Mouse (Mus musculus) forebrain, embryonic 16.5 days (tissue): ENCODE results near the gene Epsti1. TPM values are rescaled to one million over a fixed set of nuclear protein-coding genes. Genes with fewer than 3 reads are reported as not detected.

Experiments
- ATAC-seq: fragments of 200-750 bp; cut with Nextera tagmentation; 2 replicates; pipeline ENCODE4 v1.8.0; 2017; ENCODE audit warnings: mild to moderate bottlenecking, moderate library complexity
- H3K27ac ChIP-seq: fragments of 300-500 bp; sonication (generic); 2 replicates; pipeline ENCODE4 v1.5.1; 2014; ENCODE audit warnings: low read length, control low read depth
- H3K27me3 ChIP-seq: fragments of 300-500 bp; sonication (generic); replicated peaks from 2 replicates; pipeline ENCODE4 v1.6.1; 2014; ENCODE audit warnings: low read length; ENCODE audit not compliant: control insufficient read depth, insufficient read depth
- H3K36me3 ChIP-seq: fragments of 300-500 bp; sonication (generic); 2 replicates; pipeline ENCODE4 v1.6.1; 2014; ENCODE audit not compliant: control insufficient read depth, insufficient read depth
- H3K4me1 ChIP-seq: fragments of 300-500 bp; sonication (generic); replicated peaks from 2 replicates; pipeline ENCODE4 v1.6.1; 2014; ENCODE audit warnings: low read length; ENCODE audit not compliant: control insufficient read depth, insufficient read depth
- H3K4me2 ChIP-seq: fragments of 300-500 bp; sonication (generic); 2 replicates; pipeline ENCODE4 v1.6.1; 2014; ENCODE audit warnings: mild to moderate bottlenecking, low read length, control low read depth
- H3K4me3 ChIP-seq: fragments of 300-500 bp; sonication (generic); replicated peaks from 2 replicates; pipeline ENCODE4 v1.5.1; 2014; ENCODE audit warnings: mild to moderate bottlenecking, low read length, control low read depth
- H3K9ac ChIP-seq: fragments of 300-500 bp; sonication (generic); replicated peaks from 2 replicates; pipeline ENCODE4 v1.6.1; 2014; ENCODE audit warnings: low read depth, low read length, control low read depth
- H3K9me3 ChIP-seq: fragments of 300-500 bp; sonication (generic); 2 replicates; pipeline ENCODE4 v1.6.1; 2016; ENCODE audit warnings: low read length; ENCODE audit not compliant: control insufficient read depth
- WGBS: fragments of 180-500 bp; shearing (Covaris S2); extraction: QIAGEN DNeasy Blood & Tissue Kit; methylation state at CpG from one replicate; pipeline ENCODE4 v1.1.7; 2014; 5-methylcytosine and 5-hydroxymethylcytosine counted together
- polyA plus RNA-seq: library from polyadenylated mRNA; unstranded; fragments of >200 nt; fragmentation: Nextera tagmentation; extraction: Ambion mirVana; gene quantifications from 2 replicates; pipeline ENCODE4 v1.2.1, GENCODE M21; 2015

Epsti1 gene
- polyA plus RNA-seq, 1 experiment from 2014 or later: 0.33 TPM

- Histone ChIP-seq H3K27me3 (no peaks in the 10 kb centered on the region), H3K4me3 (no peak overlapping the region), H3K27ac (no peak overlapping the region), H3K9ac (no peak overlapping the region), H3K36me3 (no peaks in the 10 kb centered on the region), H3K4me1 (peaks cover 10% of the 10 kb centered on the region), H3K9me3 (no peaks in the 10 kb centered on the region), H3K4me2 (no peak overlapping the region)
- 26% methylated on average over 7 of the region's 7 CpGs for WGBS
- peak; percentile 55; the same call in 1 of the 2 replicates for ATAC-seq
These were observed 111.7 kb downstream of the Epsti1 start for GRCm38 (mm10) chr14:78015540-78016321.

GRCm38 (mm10) chr14:78016398-78016797 lies 112.4 kb downstream of the Epsti1 start:
- H3K27ac ChIP-seq: no peak overlapping the region
- WGBS: 19% methylated on average over 4 of the region's 4 CpGs
- H3K9ac ChIP-seq: no peak overlapping the region
- 0 out of 2 replicates have a peak, but pooled peaks cover under 1% of the 10 kb centered on the region for H3K27me3 ChIP-seq
- peaks cover 10% of the 10 kb centered on the region for H3K4me1 ChIP-seq
- peak; percentile 56; the same call in 1 of the 2 replicates for ATAC-seq
- H3K9me3 ChIP-seq: no peaks in the 10 kb centered on the region
- H3K36me3 ChIP-seq: no peaks in the 10 kb centered on the region
- no peak overlapping the region for H3K4me2 ChIP-seq
- no peak overlapping the region for H3K4me3 ChIP-seq

GRCm38 (mm10) chr14:78019935-78020334 lies 115.9 kb downstream of the Epsti1 start:
- H3K4me1 ChIP-seq: peaks cover 6% of the 10 kb centered on the region; the same call in 1 of the 2 replicates
- no peak overlapping the region for H3K27ac ChIP-seq
- no peaks in the 10 kb centered on the region for H3K36me3 ChIP-seq
- 7% methylated on average over 8 of the region's 8 CpGs for WGBS
- H3K4me3 ChIP-seq: no peak overlapping the region
- no peak for ATAC-seq
- no peak overlapping the region for H3K4me2 ChIP-seq
- H3K9ac ChIP-seq: no peak overlapping the region
- peaks cover 6% of the 10 kb centered on the region; the same call in 1 of the 2 replicates for H3K27me3 ChIP-seq
- no peaks in the 10 kb centered on the region for H3K9me3 ChIP-seq

- Histone ChIP-seq H3K4me3 (no peak overlapping the region), H3K36me3 (no peaks in the 10 kb centered on the region)
- 56% methylated on average over 8 of the region's 8 CpGs for WGBS
These were observed 134.8 kb downstream of the Epsti1 start for GRCm38 (mm10) chr14:78038876-78039275.

GRCm38 (mm10) chr14:78040643-78041042 lies 136.6 kb downstream of the Epsti1 start:
- no peak overlapping the region for H3K9ac ChIP-seq
- peaks cover 6% of the 10 kb centered on the region; the same call in 1 of the 2 replicates for H3K4me1 ChIP-seq
- no peak overlapping the region for H3K4me3 ChIP-seq
- no peaks in the 10 kb centered on the region for H3K27me3 ChIP-seq
- ATAC-seq: no peak
- no peak overlapping the region for H3K4me2 ChIP-seq
- H3K9me3 ChIP-seq: no peaks in the 10 kb centered on the region
- H3K36me3 ChIP-seq: no peaks in the 10 kb centered on the region
- H3K27ac ChIP-seq: no peak overlapping the region
- WGBS: 87% methylated on average over 6 of the region's 6 CpGs

More at GRCm38 (mm10) chr14:78038876-78039275, 134.8 kb downstream of the Epsti1 start:
- 0 out of 2 replicates have a peak, but pooled peaks have one; percentile 28 for ATAC-seq
- Histone ChIP-seq H3K9ac (no peak overlapping the region), H3K27me3 (no peaks in the 10 kb centered on the region), H3K4me2 (0 out of 2 replicates have a peak overlapping the region, but pooled peaks have one; percentile 8), H3K27ac (no peak overlapping the region), H3K9me3 (no peaks in the 10 kb centered on the region), H3K4me1 (peaks cover 6% of the 10 kb centered on the region; the same call in 1 of the 2 replicates)

- Histone ChIP-seq H3K4me2 (no peak overlapping the region), H3K4me1 (peaks cover 6% of the 10 kb centered on the region; the same call in 1 of the 2 replicates), H3K9me3 (no peaks in the 10 kb centered on the region), H3K27ac (no peak overlapping the region), H3K27me3 (no peaks in the 10 kb centered on the region), H3K9ac (no peak overlapping the region), H3K4me3 (no peak overlapping the region), H3K36me3 (no peaks in the 10 kb centered on the region)
- 79% methylated on average over 11 of the region's 11 CpGs for WGBS
- no peak for ATAC-seq
These were observed 138.0 kb downstream of the Epsti1 start for GRCm38 (mm10) chr14:78041886-78042526.

GRCm38 (mm10) chr14:78043079-78043478 lies 139.0 kb downstream of the Epsti1 start:
- ATAC-seq: no peak

GRCm38 (mm10) chr14:78048258-78048657 lies 144.2 kb downstream of the Epsti1 start:
- Histone ChIP-seq H3K9ac (no peak overlapping the region), H3K9me3 (no peaks in the 10 kb centered on the region), H3K4me3 (no peak overlapping the region), H3K27ac (no peak overlapping the region), H3K36me3 (no peaks in the 10 kb centered on the region), H3K27me3 (no peaks in the 10 kb centered on the region), H3K4me1 (no peaks in the 10 kb centered on the region), H3K4me2 (no peak overlapping the region)
- ATAC-seq: no peak
- WGBS: 88% methylated on average over 3 of the region's 3 CpGs

More at GRCm38 (mm10) chr14:78043079-78043478, 139.0 kb downstream of the Epsti1 start:
- Histone ChIP-seq H3K9ac (no peak overlapping the region), H3K4me1 (peaks cover 6% of the 10 kb centered on the region; the same call in 1 of the 2 replicates), H3K4me2 (no peak overlapping the region), H3K27ac (no peak overlapping the region), H3K9me3 (no peaks in the 10 kb centered on the region), H3K36me3 (no peaks in the 10 kb centered on the region), H3K4me3 (no peak overlapping the region), H3K27me3 (no peaks in the 10 kb centered on the region)
- 25% methylated on average over 2 of the region's 2 CpGs for WGBS

- no peak overlapping the region for H3K27ac ChIP-seq
- ATAC-seq: no peak
- no peaks in the 10 kb centered on the region for H3K4me1 ChIP-seq
- no peaks in the 10 kb centered on the region for H3K27me3 ChIP-seq
- no peak overlapping the region for H3K4me3 ChIP-seq
- no peaks in the 10 kb centered on the region for H3K9me3 ChIP-seq
- WGBS: 85% methylated on average over 4 of the region's 4 CpGs
- no peak overlapping the region for H3K4me2 ChIP-seq
- H3K36me3 ChIP-seq: no peaks in the 10 kb centered on the region
- H3K9ac ChIP-seq: no peak overlapping the region
These were observed 144.6 kb downstream of the Epsti1 start for GRCm38 (mm10) chr14:78048674-78049073.
